Mouse (Mus musculus) intestine, embryonic 15.5 days (tissue): ENCODE data around the gene Gm9944. TPM values are rescaled to one million over a fixed set of nuclear protein-coding genes. Genes with fewer than 3 reads are reported as not detected.

ENCODE experiments used
- ATAC-seq: fragments of 200-750 bp; cut with Nextera tagmentation; 2 replicates; pipeline ENCODE4 v1.8.0; 2017; ENCODE audit warnings: moderate TSS enrichment, moderate library complexity
- H3K27ac ChIP-seq: fragments of 300-500 bp; sonication (generic); 2 replicates; pipeline ENCODE4 v1.5.1; 2015; ENCODE audit warnings: mild to moderate bottlenecking, inconsistent platforms
- H3K27me3 ChIP-seq: fragments of 300-500 bp; sonication (generic); replicated peaks from 2 replicates; pipeline ENCODE4 v1.6.1; 2015; ENCODE audit warnings: inconsistent platforms
- H3K36me3 ChIP-seq: fragments of 300-500 bp; sonication (generic); 2 replicates; pipeline ENCODE4 v1.6.1; 2015; ENCODE audit warnings: inconsistent platforms
- H3K4me1 ChIP-seq: fragments of 300-500 bp; sonication (generic); replicated peaks from 2 replicates; pipeline ENCODE4 v1.6.1; 2015; ENCODE audit warnings: inconsistent platforms
- H3K4me2 ChIP-seq: fragments of 300-500 bp; sonication (generic); replicated peaks from 2 replicates; pipeline ENCODE4 v1.6.1; 2015; ENCODE audit warnings: mild to moderate bottlenecking, inconsistent platforms
- H3K4me3 ChIP-seq: fragments of 300-500 bp; sonication (generic); replicated peaks from 2 replicates; pipeline ENCODE4 v1.5.1; 2015; ENCODE audit warnings: inconsistent platforms
- H3K9ac ChIP-seq: fragments of 300-500 bp; sonication (generic); 2 replicates; pipeline ENCODE4 v1.6.1; 2015; ENCODE audit warnings: inconsistent platforms
- H3K9me3 ChIP-seq: fragments of 300-500 bp; sonication (generic); 2 replicates; pipeline ENCODE4 v1.6.1; 2016; ENCODE audit warnings: inconsistent platforms
- WGBS: fragments of 180-500 bp; shearing (Covaris S2); methylation state at CpG from one replicate; pipeline ENCODE4 v1.1.7; 2015; 5-methylcytosine and 5-hydroxymethylcytosine counted together
- polyA plus RNA-seq: library from polyadenylated mRNA; unstranded; fragments of >200 nt; fragmentation: Nextera tagmentation; extraction: Ambion mirVana; gene quantifications from 2 replicates; pipeline ENCODE4 v1.2.1, GENCODE M21; 2015

Gene Gm9944
- not detected in 2 replicates for polyA plus RNA-seq

DNA sequence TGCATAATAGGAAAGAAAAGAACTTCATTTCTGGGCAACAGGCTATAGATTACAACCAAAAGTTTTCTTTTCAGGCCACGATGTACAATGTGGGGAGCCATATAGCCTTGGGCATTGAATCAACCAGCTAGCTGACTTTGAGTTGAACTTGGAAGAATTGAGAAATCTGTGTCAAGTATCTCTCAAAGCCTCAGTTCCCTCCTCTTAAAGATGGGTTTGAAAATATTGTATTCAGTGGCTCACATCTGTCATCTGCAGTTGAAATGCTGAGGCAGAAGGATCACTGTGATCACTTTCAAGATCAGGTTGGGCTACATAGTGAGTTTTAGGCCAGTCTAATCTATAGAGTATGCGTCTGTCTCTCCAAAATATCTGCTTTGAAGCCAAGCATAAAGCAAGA lies at the start of gene Gm9944:
Gm9944 (minus strand) TSS at position 101 of the 400 bp plus-strand sequence.
- H3K9ac ChIP-seq, result no peak within 1 kb of the TSS
- no peaks in the 10 kb centered on the region for H3K4me1 ChIP-seq
- no peaks in the 10 kb centered on the region for H3K9me3 ChIP-seq
- H3K4me2 ChIP-seq, result no peak within 1 kb of the TSS
- 83% methylated on average over 2 of the region's 2 CpGs for whole genome bisulfite sequencing
- H3K4me3 ChIP-seq, result no peak within 1 kb of the TSS
- no peaks in the 10 kb centered on the region for H3K36me3 ChIP-seq
- H3K27me3 ChIP-seq, result no peaks in the 10 kb centered on the region
- no peak for ATAC-seq
- no peak within 1 kb of the TSS for H3K27ac ChIP-seq

DNA sequence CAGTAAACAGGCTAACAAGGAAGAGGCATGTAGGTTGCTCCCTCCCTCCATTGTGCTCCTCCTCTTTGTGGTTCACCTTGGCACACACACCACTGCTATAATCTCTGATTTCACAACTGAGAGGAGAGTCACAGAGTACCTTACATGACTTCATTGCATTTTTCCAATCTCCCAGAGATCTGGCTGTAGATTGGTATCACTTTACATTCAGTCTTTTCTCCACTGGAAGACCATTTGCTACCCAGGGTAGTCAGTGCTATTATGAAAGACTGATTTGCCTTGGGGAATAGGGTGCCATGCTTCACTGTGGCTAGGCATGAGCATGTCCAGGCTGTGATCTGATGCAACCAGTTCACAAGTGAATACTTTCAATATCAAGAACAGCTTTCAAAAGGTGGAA lies 40.2 kb upstream of the Gm9944 start:
- Histone ChIP-seq H3K4me2 (no peak overlapping the region), H3K4me3 (no peak overlapping the region), H3K36me3 (no peaks in the 10 kb centered on the region), H3K9ac (no peak overlapping the region), H3K27me3 (no peaks in the 10 kb centered on the region), H3K4me1 (no peaks in the 10 kb centered on the region), H3K27ac (no peak overlapping the region), H3K9me3 (no peaks in the 10 kb centered on the region)
- ATAC-seq, result no peak

DNA sequence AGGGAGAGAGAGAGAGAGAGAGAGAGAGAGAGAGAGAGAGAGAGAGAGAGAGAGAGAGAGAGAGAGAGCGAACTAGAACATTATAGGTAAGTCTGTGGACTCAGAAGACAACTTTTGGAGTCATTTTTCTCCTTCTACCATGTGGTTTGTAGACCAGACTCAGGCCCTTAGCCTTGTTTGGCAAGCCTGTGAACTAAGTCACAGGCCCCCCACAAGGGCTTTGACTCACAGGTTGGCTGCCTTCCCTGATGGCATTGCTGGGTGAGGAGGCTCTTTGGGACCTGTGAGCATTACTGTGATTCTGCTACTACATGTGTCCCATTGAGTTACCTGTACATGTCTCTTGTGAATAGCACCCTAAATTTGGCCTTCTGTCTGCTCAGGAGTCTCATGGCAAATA lies 15.0 kb upstream of the Gm9944 start:
- no peaks in the 10 kb centered on the region for H3K9me3 ChIP-seq
- no peak overlapping the region for H3K4me3 ChIP-seq
- no peaks in the 10 kb centered on the region for H3K4me1 ChIP-seq
- no peaks in the 10 kb centered on the region for H3K27me3 ChIP-seq
- H3K9ac ChIP-seq, result no peak overlapping the region
- no peak overlapping the region for H3K27ac ChIP-seq
- ATAC-seq, result no peak
- H3K4me2 ChIP-seq, result no peak overlapping the region
- WGBS, result 100% methylated on average over 1 of the region's 1 CpGs
- no peaks in the 10 kb centered on the region for H3K36me3 ChIP-seq

DNA sequence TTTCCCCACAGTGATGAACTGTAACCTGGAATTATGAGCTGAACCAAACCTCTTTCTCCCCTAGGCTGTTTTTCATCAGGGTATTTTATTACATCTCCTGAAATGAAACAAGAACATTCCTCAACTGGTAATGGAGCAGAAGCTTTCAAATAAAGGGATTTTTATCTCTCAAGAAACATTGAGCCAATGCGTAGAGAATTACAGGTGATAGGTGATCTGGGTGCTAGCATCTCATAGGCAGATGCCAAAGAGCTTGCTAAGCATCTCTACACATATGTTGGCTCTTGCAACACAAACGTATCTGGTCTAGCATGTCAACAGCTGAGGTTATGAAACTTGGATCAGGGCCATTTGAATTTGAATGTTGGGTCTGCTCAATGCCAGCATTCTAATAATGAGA lies 12.1 kb upstream of the Gm9944 start:
- ATAC-seq, result no peak
- H3K36me3 ChIP-seq, result no peaks in the 10 kb centered on the region
- H3K27ac ChIP-seq, result no peak overlapping the region
- no peaks in the 10 kb centered on the region for H3K4me1 ChIP-seq
- no peak overlapping the region for H3K4me3 ChIP-seq
- no peaks in the 10 kb centered on the region for H3K9me3 ChIP-seq
- no peak overlapping the region for H3K4me2 ChIP-seq
- 70% methylated on average over 2 of the region's 2 CpGs for WGBS
- no peak overlapping the region for H3K9ac ChIP-seq
- no peaks in the 10 kb centered on the region for H3K27me3 ChIP-seq

DNA sequence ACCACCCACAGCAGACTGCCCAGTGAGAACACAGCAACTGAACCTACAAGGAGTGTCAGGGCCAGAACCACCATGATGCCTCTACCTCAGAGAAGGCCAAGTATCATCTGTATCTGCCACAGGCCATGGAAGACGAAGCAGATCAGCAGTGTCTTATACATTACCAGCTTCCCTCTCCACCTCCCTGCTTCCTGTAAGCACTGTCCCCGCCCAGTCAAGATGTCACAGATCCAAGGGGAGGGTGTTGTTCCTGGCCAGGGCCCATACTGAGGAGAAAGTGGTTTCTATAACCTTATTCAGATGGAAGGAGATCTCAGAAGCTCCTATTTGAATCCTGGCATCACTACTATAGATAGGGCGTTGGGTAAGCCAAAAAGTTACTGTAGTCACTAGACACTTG lies 10.5 kb upstream of the Gm9944 start, which contains the start of gene Aadacl3:
Aadacl3 (minus strand) TSS at position 101 of the 400 bp plus-strand sequence.
- Histone ChIP-seq H3K27me3 (no peaks in the 10 kb centered on the region), H3K4me3 (no peak within 1 kb of the TSS), H3K27ac (no peak within 1 kb of the TSS), H3K4me1 (no peaks in the 10 kb centered on the region), H3K9ac (no peak within 1 kb of the TSS), H3K4me2 (no peak within 1 kb of the TSS), H3K9me3 (no peaks in the 10 kb centered on the region), H3K36me3 (no peaks in the 10 kb centered on the region)
- 71% methylated on average over 3 of the region's 3 CpGs for WGBS
- ATAC-seq, result no peak

DNA sequence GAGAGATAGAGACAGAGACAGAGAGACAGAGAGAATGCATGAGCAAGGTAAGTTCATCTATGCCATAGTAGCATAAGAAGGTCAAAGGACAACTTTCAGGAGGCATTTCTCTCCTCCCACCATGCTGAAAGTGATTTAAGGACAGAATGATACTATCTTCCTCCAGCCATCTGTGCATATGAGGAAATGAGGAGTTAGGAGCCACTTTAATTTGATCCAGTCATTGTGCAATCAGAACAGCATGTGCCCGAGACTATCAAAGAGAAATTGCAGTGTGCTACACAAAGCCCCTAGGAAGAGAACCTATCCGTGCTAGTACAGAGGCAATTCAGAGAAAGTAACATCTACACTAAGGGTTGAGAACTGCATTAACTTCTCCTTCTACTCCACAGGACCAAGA lies 4.6 kb downstream of the Gm9944 start:
- 74% methylated on average over 2 of the region's 2 CpGs for WGBS

DNA sequence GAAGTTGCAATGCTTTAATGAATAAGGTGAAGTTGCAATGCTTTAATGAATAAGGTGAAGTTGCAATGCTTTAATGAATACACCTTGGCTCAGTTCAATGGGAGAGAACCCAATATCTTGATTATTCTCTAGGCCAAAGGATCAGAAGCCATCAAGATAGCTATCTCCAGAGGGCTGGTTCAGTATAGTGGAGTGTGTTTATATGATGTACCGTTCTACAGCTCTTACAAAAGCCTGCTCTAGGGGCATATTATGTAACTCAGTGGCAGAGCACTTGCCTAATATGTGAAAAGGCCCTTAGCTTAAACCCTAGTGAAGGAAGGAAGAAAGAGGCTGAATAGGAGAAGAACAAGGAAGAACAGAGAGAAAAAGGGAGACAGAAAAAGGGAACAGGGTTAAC lies 11.5 kb downstream of the Gm9944 start:
- Histone ChIP-seq H3K36me3 (no peaks in the 10 kb centered on the region), H3K27me3 (no peaks in the 10 kb centered on the region), H3K4me3 (no peak overlapping the region), H3K9ac (no peak overlapping the region), H3K9me3 (no peaks in the 10 kb centered on the region), H3K27ac (no peak overlapping the region), H3K4me2 (no peak overlapping the region), H3K4me1 (no peaks in the 10 kb centered on the region)
- 61% methylated on average over 1 of the region's 1 CpGs for WGBS
- no peak for ATAC-seq

More for the DNA sequence above, 4.6 kb downstream of the Gm9944 start:
- no peak overlapping the region for H3K9ac ChIP-seq
- no peaks in the 10 kb centered on the region for H3K4me1 ChIP-seq
- H3K27ac ChIP-seq, result no peak overlapping the region
- no peak overlapping the region for H3K4me3 ChIP-seq
- H3K9me3 ChIP-seq, result no peaks in the 10 kb centered on the region
- H3K36me3 ChIP-seq, result no peaks in the 10 kb centered on the region
- no peaks in the 10 kb centered on the region for H3K27me3 ChIP-seq
- H3K4me2 ChIP-seq, result no peak overlapping the region
- no peak for ATAC-seq

DNA sequence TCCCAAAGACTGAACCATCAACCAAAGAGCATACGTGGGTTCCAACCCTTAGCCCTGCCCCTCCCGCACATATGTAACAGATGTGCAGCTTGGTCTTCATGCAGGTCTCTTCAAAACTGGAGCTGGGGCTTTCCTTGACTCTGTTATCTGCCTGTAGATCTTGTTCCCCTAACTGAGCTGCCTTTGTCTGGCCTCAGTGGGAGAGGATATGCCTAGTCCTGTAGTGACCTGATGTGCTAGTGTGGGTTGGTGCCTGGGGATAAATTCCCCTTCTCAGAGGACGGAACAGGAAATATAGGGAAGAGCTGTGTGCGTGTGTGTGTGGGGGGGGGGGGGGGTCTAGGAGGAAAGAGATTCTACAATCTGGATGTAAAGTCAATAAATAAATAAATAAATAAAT lies 12.0 kb downstream of the Gm9944 start:
- Histone ChIP-seq H3K9me3 (no peaks in the 10 kb centered on the region), H3K36me3 (no peaks in the 10 kb centered on the region), H3K4me1 (no peaks in the 10 kb centered on the region), H3K9ac (no peak overlapping the region), H3K4me3 (no peak overlapping the region), H3K4me2 (no peak overlapping the region), H3K27me3 (no peaks in the 10 kb centered on the region), H3K27ac (no peak overlapping the region)
- no peak for ATAC-seq
- 92% methylated on average over 4 of the region's 4 CpGs for WGBS

DNA sequence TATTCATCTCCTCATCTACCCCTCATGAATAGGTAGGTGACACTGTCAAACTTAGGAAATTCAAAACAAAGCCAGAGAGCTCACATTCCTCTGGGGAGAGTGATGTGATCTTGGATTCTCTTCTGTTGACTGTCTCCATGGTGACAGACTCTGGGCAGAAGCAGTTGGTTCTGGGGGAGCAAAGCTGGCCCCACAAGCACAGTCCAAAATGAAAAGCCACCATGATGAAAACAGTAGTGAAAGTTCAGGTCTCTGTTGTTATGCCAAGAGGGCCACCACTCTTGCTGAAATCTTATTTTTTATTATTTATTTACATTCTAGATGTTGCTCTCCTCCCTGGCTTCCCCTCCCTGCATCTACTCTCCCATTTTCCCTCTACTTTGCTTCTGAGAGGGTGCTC lies 14.4 kb downstream of the Gm9944 start, which contains the start of gene 1700012P22Rik:
1700012P22Rik (minus strand) TSS at position 101 of the 400 bp plus-strand sequence.
- Histone ChIP-seq H3K36me3 (no peaks in the 10 kb centered on the region), H3K4me2 (no peak within 1 kb of the TSS), H3K9me3 (no peaks in the 10 kb centered on the region), H3K9ac (no peak within 1 kb of the TSS), H3K4me1 (no peaks in the 10 kb centered on the region), H3K4me3 (no peak within 1 kb of the TSS), H3K27ac (no peak within 1 kb of the TSS), H3K27me3 (no peaks in the 10 kb centered on the region)
- no peak for ATAC-seq

DNA sequence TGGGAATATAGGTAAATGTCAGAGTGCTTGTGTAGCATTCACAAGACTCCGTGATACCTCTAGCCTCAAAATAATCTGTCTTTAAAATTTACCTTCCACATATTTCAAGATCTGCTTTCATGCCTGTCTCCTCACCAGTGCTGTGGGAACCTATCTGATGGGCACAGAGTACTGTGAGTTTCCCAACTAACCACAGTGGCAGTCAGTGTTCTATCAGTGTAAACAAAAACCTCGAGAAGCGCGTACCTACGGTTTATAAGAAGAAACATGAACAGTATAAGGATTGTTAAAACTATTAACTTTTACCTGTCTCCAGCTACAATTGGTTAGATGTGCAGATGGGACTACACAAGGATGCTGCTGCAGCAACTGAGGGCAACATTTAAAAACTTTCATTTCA lies 19.9 kb downstream of the Gm9944 start:
- Histone ChIP-seq H3K9ac (no peak overlapping the region), H3K4me1 (no peaks in the 10 kb centered on the region), H3K4me3 (no peak overlapping the region), H3K27me3 (no peaks in the 10 kb centered on the region), H3K27ac (no peak overlapping the region), H3K9me3 (no peaks in the 10 kb centered on the region), H3K36me3 (no peaks in the 10 kb centered on the region), H3K4me2 (no peak overlapping the region)
- ATAC-seq, result no peak
- WGBS, result 80% methylated on average over 5 of the region's 5 CpGs

DNA sequence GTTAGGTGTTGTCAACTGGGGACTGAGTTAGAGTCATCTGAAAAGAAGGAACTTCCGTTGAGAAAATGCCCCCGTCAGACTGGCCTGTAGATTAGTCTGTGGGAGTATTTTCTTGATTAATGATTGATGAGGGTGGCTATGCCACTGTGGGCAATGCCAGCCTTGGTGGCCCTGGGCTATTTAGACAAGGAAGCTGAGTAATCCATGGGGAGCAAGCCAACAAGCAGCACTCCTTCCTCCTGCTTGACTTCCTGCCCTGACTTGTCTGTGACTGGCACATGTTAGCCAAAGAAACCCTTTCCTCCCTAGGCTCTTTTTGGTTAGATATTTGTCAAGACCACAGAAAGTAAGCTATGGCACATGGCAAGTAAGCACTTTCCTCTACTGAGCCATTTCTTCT lies 22.4 kb downstream of the Gm9944 start:
- H3K36me3 ChIP-seq, result no peaks in the 10 kb centered on the region
- ATAC-seq, result no peak
- H3K27ac ChIP-seq, result no peak overlapping the region
- H3K4me2 ChIP-seq, result no peak overlapping the region
- no peak overlapping the region for H3K4me3 ChIP-seq
- H3K27me3 ChIP-seq, result no peaks in the 10 kb centered on the region
- no peaks in the 10 kb centered on the region for H3K9me3 ChIP-seq
- WGBS, result 70% methylated on average over 2 of the region's 2 CpGs
- H3K4me1 ChIP-seq, result no peaks in the 10 kb centered on the region
- no peak overlapping the region for H3K9ac ChIP-seq

DNA sequence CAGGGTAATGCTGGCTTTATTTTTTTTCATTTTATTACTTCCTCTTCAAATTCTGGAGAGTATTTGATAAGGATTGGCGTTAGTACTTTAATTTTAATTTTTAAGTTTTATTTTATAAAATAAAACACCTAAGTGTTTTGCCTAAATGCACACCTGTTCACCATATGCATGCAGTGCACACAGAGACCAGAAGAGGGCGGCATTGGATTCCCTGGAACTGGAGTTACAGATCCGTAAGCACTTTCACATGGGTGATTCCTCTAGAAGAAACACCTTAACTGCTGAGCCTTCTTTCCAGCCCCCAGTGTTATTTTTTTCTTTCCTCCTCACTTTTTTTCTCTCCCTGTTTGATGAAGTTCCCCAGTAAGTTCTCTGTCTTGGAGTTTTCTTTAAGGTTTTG lies 24.2 kb downstream of the Gm9944 start:
- Histone ChIP-seq H3K27ac (no peak overlapping the region), H3K4me1 (no peaks in the 10 kb centered on the region), H3K4me2 (no peak overlapping the region), H3K9me3 (no peaks in the 10 kb centered on the region), H3K36me3 (no peaks in the 10 kb centered on the region), H3K27me3 (no peaks in the 10 kb centered on the region), H3K9ac (no peak overlapping the region), H3K4me3 (no peak overlapping the region)
- no peak for ATAC-seq
- WGBS, result 18% methylated on average over 3 of the region's 3 CpGs

DNA sequence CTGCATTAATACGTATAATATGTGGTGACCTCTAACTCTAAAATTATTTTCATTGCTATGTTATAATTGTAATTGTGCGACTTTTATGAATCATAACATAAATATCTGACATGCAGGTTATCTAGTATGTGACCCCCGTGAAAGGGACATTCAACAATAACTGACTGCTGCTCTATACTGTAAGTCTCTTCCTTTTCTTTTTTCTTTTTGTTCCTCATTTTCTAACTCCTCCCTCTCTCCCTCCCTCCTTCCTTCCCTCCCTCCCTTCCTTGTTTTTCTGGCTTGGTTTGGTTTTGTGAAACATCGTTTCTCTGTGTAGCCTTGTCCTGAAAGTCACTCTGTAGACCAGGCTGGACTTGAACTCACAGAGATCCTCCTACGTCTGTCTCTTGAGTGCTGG lies 28.5 kb downstream of the Gm9944 start:
- H3K9me3 ChIP-seq, result no peaks in the 10 kb centered on the region
- no peak overlapping the region for H3K4me3 ChIP-seq
- H3K4me2 ChIP-seq, result no peak overlapping the region
- no peaks in the 10 kb centered on the region for H3K27me3 ChIP-seq
- no peak overlapping the region for H3K27ac ChIP-seq
- no peaks in the 10 kb centered on the region for H3K4me1 ChIP-seq
- no peak overlapping the region for H3K9ac ChIP-seq
- no peaks in the 10 kb centered on the region for H3K36me3 ChIP-seq
- ATAC-seq, result no peak
- WGBS, result 85% methylated on average over 5 of the region's 5 CpGs

DNA sequence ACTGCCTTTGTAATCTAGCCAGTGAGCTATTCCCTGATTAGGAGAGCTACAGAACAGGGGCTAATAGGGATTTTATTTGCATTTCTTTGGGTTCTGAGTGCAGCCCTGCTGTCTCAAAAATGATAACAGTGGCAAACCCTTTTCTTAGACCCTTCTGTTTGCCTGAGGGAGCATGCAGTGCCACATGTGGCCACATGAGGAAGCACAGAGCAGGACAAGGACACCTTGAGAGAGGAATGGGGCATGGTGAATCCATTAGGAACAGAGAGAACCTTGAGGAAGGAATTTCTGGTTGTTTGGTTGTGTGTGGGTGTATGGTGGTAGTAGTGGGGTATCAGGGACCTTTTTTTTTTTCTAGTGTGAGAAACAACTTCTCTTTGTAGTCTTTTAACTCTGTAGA lies 32.5 kb downstream of the Gm9944 start:
- H3K9me3 ChIP-seq, result no peaks in the 10 kb centered on the region
- no peak overlapping the region for H3K9ac ChIP-seq

More for the DNA sequence above, 32.5 kb downstream of the Gm9944 start:
- ATAC-seq, result no peak
- Histone ChIP-seq H3K27ac (no peak overlapping the region), H3K4me2 (no peak overlapping the region), H3K27me3 (no peaks in the 10 kb centered on the region), H3K4me3 (no peak overlapping the region), H3K36me3 (no peaks in the 10 kb centered on the region), H3K4me1 (no peaks in the 10 kb centered on the region)
